Mouse (Mus musculus) lung, embryonic 15.5 days (tissue): ENCODE results near the gene Vasp. TPM values are rescaled to one million over a fixed set of nuclear protein-coding genes. Genes with fewer than 3 reads are reported as not detected.

Source experiments
- ATAC-seq: fragments of 200-750 bp; cut with Nextera tagmentation; 2 replicates; pipeline ENCODE4 v1.8.0; 2017; ENCODE audit warnings: moderate number of reproducible peaks, borderline replicate concordance; ENCODE audit not compliant: low FRiP score, low TSS enrichment; ENCODE audit errors: extremely low read depth
- H3K27ac ChIP-seq: fragments of 300-500 bp; sonication (generic); 2 replicates; pipeline ENCODE4 v1.5.1; 2015; ENCODE audit warnings: moderate library complexity, mild to moderate bottlenecking, inconsistent platforms
- H3K27me3 ChIP-seq: fragments of 300-500 bp; sonication (generic); 2 replicates; pipeline ENCODE4 v1.6.1; 2015; ENCODE audit warnings: inconsistent platforms
- H3K36me3 ChIP-seq: fragments of 300-500 bp; sonication (generic); 2 replicates; pipeline ENCODE4 v1.6.1; 2015; ENCODE audit warnings: inconsistent platforms
- H3K4me1 ChIP-seq: fragments of 300-500 bp; sonication (generic); 2 replicates; pipeline ENCODE4 v1.6.1; 2015; ENCODE audit warnings: inconsistent platforms
- H3K4me2 ChIP-seq: fragments of 300-500 bp; sonication (generic); 2 replicates; pipeline ENCODE4 v1.6.1; 2015; ENCODE audit warnings: inconsistent platforms, mild to moderate bottlenecking, moderate library complexity
- H3K4me3 ChIP-seq: fragments of 300-500 bp; sonication (generic); 2 replicates; pipeline ENCODE4 v1.5.1; 2015; ENCODE audit warnings: mild to moderate bottlenecking, inconsistent platforms
- H3K9ac ChIP-seq: fragments of 300-500 bp; sonication (generic); 2 replicates; pipeline ENCODE4 v1.6.1; 2015; ENCODE audit warnings: inconsistent platforms
- H3K9me3 ChIP-seq: fragments of 300-500 bp; sonication (generic); 2 replicates; pipeline ENCODE4 v1.6.1; 2016; ENCODE audit warnings: inconsistent platforms
- WGBS: fragments of 180-500 bp; shearing (Covaris S2); methylation state at CpG from one replicate; pipeline ENCODE4 v1.1.7; 2015; 5-methylcytosine and 5-hydroxymethylcytosine counted together
- polyA plus RNA-seq: library from polyadenylated mRNA; unstranded; fragments of >200 nt; fragmentation: Nextera tagmentation; extraction: Ambion mirVana; gene quantifications from 2 replicates; pipeline ENCODE4 v1.2.1, GENCODE M21; 2015

The Vasp gene
- polyA plus RNA-seq, 1 experiment from 2014 or later, result 115 TPM

DNA sequence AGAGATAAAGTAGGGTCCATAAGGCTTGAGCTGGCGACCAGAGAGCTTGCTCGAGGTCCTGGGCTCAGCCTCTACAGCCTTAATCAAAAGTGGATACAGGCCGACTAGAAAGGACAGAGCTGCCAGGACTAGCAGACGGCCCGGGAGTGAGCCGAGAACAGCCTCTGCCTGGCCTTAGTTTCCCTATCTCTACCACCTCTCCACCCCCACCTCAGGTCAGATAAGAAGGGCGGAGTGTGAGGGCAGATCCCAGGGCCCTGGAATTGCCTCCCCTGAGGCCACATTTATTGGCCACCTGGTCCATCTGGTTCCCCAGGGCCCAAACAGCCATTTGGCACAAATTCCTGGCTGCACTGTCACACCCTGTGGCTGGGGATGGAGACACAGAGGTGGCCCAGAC lies 6.5 kb downstream of the Vasp start:
- WGBS, result 70% methylated on average over 7 of the region's 7 CpGs
- no peak for ATAC-seq
- Histone ChIP-seq H3K36me3 (peaks cover 60% of the 10 kb centered on the region), H3K4me2 (no peak overlapping the region), H3K27ac (no peak overlapping the region), H3K27me3 (no peaks in the 10 kb centered on the region), H3K4me1 (peaks cover 39% of the 10 kb centered on the region), H3K4me3 (no peak overlapping the region), H3K9ac (no peak overlapping the region), H3K9me3 (no peaks in the 10 kb centered on the region)

DNA sequence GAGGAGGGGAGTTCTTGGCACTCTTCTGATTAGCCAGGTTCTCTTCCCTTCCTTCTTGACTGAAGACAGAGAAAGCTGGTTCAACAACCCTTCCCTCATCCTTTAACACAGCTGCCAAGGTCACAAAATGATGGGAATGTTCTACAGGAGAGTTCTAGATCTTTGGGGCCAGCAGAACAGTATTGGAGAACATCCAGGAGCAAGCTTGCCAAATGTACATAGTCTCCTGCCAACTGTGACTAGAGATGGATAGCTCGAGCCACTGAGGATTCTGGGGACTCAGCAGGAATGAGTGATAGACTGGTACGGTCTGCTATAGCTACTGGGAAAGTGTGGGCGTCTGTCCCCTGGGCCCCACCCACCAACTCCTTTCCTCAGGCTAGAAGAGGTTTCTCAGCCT lies 13.3 kb downstream of the Vasp start:
- peaks cover 88% of the 10 kb centered on the region for H3K36me3 ChIP-seq

DNA sequence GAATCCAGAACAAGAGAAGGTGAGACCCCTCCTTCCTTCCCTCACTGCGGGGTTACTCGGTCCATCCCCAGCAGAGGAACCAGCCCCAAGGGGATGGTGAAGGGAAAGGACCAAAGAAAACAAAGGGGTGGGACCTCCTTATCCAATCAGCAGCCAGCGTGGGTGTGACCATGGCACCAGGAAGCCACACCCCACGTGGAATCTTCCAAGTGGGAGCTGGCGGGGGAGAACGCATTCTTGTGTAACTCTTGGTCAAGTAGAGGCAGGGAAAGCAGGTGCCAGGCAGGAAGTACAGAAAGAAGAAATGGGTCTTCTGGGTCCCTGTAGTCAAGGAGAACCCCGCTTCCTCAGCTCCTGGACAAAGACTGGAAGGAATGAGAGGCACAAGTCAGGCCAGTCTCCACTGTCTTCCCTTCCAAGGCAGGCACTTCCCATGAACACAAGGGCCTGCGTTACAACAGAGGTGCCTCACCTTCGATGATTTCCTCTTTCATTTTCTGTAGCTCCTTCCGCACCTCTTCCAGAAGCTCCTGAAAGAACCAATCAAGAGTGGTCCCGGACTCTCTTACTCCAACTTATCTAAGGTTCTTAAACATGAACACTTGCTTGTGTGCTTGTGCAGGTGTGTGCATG lies 14.1 kb downstream of the Vasp start:
- peak; percentile 82 for ATAC-seq
- Histone ChIP-seq H3K4me1 (0 out of 2 replicates have a peak, but pooled peaks cover 3% of the 10 kb centered on the region), H3K4me3 (no peak overlapping the region), H3K4me2 (no peak overlapping the region), H3K9me3 (no peaks in the 10 kb centered on the region), H3K27me3 (no peaks in the 10 kb centered on the region), H3K9ac (no peak overlapping the region), H3K36me3 (peaks cover 80% of the 10 kb centered on the region), H3K27ac (0 out of 2 replicates have a peak overlapping the region, but pooled peaks have one; percentile 1)
- 34% methylated on average over 11 of the region's 11 CpGs for WGBS

More for the DNA sequence above, 13.3 kb downstream of the Vasp start:
- Histone ChIP-seq H3K9ac (no peak overlapping the region), H3K27me3 (no peaks in the 10 kb centered on the region), H3K4me3 (no peak overlapping the region), H3K27ac (0 out of 2 replicates have a peak overlapping the region, but pooled peaks have one; percentile 1), H3K9me3 (no peaks in the 10 kb centered on the region), H3K4me1 (0 out of 2 replicates have a peak, but pooled peaks cover 3% of the 10 kb centered on the region), H3K4me2 (no peak overlapping the region)
- ATAC-seq, result no peak
- 72% methylated on average over 3 of the region's 3 CpGs for WGBS

DNA sequence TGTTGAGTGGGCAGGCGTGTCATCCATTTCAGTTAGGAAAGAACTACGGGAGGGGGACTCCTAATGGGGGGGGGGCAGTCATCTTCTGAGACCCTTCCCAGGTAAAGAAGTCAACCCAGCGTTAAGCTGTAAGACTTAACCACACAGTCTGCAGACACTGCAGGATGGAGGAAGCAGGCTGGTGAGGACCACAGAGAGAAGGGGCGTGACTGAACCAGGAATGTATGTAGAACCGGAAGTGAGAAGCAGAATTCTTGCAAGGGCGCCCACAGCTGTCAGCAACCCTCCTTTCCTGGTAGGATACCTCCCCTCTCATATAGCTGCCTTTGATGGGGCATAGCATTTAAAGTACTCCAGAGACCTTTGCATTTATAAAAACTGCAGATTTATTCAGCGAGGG lies 15.1 kb downstream of the Vasp start:
- H3K4me3 ChIP-seq, result no peak overlapping the region
- peaks cover 70% of the 10 kb centered on the region for H3K36me3 ChIP-seq
- H3K27ac ChIP-seq, result no peak overlapping the region

DNA sequence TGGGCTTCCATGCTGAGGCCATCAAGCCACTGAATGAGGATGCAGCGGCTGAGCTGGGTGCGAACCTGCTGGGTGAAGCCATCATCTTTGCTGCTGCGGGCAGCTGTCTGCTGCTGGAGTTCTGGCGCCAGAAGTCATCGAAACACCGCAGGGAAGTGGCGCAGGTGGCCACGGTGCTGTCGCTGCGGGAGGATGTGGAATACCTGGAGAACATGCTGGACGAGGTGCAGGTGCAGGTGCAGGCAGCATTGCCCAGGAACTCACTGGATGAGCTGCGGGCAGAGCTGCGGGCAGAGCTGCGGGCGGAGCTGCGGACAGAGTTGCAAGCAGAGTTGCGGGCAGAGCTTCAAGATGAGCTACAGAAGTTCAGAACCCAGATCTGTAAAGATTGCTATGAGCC lies 16.2 kb downstream of the Vasp start:
- no peaks in the 10 kb centered on the region for H3K27me3 ChIP-seq
- peaks cover 59% of the 10 kb centered on the region for H3K36me3 ChIP-seq
- no peak overlapping the region for H3K4me3 ChIP-seq
- H3K4me1 ChIP-seq, result 0 out of 2 replicates have a peak, but pooled peaks cover 3% of the 10 kb centered on the region
- ATAC-seq, result no peak
- H3K9ac ChIP-seq, result no peak overlapping the region
- H3K4me2 ChIP-seq, result no peak overlapping the region
- no peak overlapping the region for H3K27ac ChIP-seq
- 84% methylated on average over 17 of the region's 17 CpGs for WGBS
- H3K9me3 ChIP-seq, result no peaks in the 10 kb centered on the region

More for the DNA sequence above, 15.1 kb downstream of the Vasp start:
- 75% methylated on average over 7 of the region's 7 CpGs for WGBS
- Histone ChIP-seq H3K9ac (no peak overlapping the region), H3K27me3 (no peaks in the 10 kb centered on the region), H3K9me3 (no peaks in the 10 kb centered on the region), H3K4me1 (0 out of 2 replicates have a peak, but pooled peaks cover 3% of the 10 kb centered on the region), H3K4me2 (no peak overlapping the region)
- ATAC-seq, result no peak

DNA sequence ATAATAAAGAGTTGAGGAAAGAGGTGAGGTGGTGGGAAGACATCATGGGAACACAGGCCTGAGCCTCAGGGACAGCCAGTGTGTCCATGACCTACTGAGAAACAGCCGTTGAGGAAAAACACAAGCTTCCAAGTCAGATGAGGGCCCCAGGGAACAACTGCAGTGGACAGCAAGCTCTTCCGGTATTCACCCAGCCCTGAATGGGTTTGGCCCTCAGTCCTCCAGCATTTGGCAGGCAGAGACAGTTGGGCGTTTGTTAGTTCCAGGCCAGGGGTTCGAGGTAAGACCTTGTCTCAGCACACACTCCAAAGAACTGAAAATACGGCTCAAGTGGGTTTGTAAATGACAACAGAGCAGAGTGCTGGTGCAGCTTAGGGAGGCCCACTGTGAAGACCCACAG lies 18.2 kb downstream of the Vasp start:
- H3K4me3 ChIP-seq, result no peak overlapping the region
- no peak overlapping the region for H3K4me2 ChIP-seq
- no peaks in the 10 kb centered on the region for H3K9me3 ChIP-seq
- no peaks in the 10 kb centered on the region for H3K27me3 ChIP-seq
- WGBS, result 45% methylated on average over 5 of the region's 5 CpGs
- no peak for ATAC-seq
- no peak overlapping the region for H3K9ac ChIP-seq
- peaks cover 39% of the 10 kb centered on the region for H3K36me3 ChIP-seq
- H3K4me1 ChIP-seq, result 0 out of 2 replicates have a peak, but pooled peaks cover 3% of the 10 kb centered on the region
- no peak overlapping the region for H3K27ac ChIP-seq

DNA sequence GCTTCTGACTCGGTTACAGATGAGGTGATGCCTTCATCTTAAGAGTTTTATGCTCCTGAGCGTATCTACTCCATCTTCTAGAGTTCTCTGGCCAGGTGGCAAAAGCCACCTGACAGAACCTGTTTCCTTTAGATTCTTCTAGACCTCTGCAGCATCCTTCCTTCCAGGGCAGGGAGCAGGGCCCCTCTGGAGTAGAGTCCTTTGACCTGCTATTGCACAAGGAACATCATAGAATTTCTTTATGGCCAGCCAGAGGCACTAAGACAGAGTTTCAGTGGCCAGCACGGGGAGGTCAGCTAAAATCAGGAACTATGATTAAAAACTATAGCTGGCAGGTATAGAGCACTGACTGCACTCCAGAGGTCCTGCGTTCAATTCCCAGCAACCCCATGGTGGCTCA lies 19.5 kb downstream of the Vasp start:
- Histone ChIP-seq H3K27ac (no peak overlapping the region), H3K9me3 (no peaks in the 10 kb centered on the region), H3K9ac (no peak overlapping the region), H3K4me1 (no peaks in the 10 kb centered on the region), H3K4me2 (no peak overlapping the region), H3K36me3 (peaks cover 30% of the 10 kb centered on the region), H3K27me3 (no peaks in the 10 kb centered on the region), H3K4me3 (no peak overlapping the region)
- no peak for ATAC-seq
- 73% methylated on average over 4 of the region's 4 CpGs for WGBS

DNA sequence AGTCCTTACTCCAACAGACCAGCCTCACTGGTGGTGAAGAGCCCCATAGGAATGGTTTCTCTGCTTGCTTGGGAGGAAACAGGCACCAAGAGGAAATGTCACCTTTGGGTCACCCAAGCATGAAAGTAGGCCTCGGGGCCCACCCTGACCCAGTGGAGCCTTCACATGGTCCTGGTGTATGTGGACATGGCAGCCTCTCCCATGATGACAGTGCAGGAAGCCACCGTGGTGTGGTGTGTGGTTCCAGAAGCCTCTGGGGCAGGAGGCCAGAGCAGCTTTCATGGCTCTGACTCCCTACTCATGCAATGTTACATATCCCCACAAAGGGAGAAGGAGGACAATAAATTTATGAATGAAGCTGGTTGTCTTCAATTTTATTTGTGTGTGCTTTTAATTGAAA lies 24.1 kb downstream of the Vasp start:
- Histone ChIP-seq H3K27ac (no peak overlapping the region), H3K27me3 (no peaks in the 10 kb centered on the region), H3K9ac (no peak overlapping the region), H3K36me3 (peaks cover 24% of the 10 kb centered on the region), H3K4me1 (no peaks in the 10 kb centered on the region), H3K9me3 (no peaks in the 10 kb centered on the region), H3K4me3 (no peak overlapping the region), H3K4me2 (no peak overlapping the region)
- ATAC-seq, result no peak
- 94% methylated on average over 2 of the region's 2 CpGs for WGBS

DNA sequence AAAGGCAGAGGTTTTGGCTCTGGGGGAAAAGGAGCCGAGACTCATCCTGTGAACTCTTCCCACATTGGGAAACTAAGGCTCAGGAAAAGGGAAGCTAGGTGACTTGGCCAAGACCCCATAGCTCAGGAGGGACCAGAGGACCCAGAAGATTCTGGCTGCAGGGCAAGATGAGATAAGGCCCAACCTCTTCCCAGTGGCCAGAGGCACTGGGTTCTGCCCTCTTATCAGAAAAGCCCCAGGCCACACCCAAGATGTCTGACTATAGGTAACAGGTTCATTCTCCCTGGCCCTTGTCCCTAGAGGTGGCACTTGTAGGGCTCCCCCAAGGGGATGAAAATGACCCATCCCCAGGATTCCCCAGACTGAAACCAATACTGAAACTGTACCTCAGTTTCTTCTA lies 24.8 kb downstream of the Vasp start:
- Histone ChIP-seq H3K27me3 (no peaks in the 10 kb centered on the region), H3K9ac (no peak overlapping the region), H3K4me2 (no peak overlapping the region), H3K27ac (no peak overlapping the region), H3K9me3 (no peaks in the 10 kb centered on the region), H3K4me3 (no peak overlapping the region), H3K4me1 (no peaks in the 10 kb centered on the region), H3K36me3 (peaks cover 24% of the 10 kb centered on the region)
- WGBS, result 94% methylated on average over 1 of the region's 1 CpGs
- no peak for ATAC-seq

DNA sequence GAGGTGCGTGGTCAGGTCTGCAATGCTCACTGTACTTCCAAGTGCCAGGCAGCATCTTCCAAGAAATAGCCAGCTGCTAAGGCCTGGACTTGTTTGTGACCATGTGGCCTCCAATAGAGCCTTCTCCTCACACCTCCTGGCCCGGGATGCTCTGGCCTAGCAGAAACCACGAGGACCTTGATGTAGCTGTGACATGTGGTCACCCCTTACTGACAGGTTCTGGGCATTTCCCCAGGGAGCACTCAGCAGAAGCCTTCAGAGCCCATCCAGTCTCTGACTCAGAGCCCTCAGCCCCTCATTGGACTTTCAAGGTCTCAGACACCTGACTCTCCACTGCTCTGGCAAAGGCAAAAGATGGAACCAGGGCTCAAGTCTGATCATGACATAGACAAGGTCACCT lies 26.5 kb downstream of the Vasp start:
- Histone ChIP-seq H3K9ac (no peak overlapping the region), H3K27ac (no peak overlapping the region), H3K4me1 (no peaks in the 10 kb centered on the region), H3K4me2 (no peak overlapping the region), H3K36me3 (peaks cover 24% of the 10 kb centered on the region), H3K27me3 (no peaks in the 10 kb centered on the region), H3K4me3 (no peak overlapping the region), H3K9me3 (no peaks in the 10 kb centered on the region)
- 71% methylated on average over 3 of the region's 3 CpGs for WGBS
- no peak for ATAC-seq

DNA sequence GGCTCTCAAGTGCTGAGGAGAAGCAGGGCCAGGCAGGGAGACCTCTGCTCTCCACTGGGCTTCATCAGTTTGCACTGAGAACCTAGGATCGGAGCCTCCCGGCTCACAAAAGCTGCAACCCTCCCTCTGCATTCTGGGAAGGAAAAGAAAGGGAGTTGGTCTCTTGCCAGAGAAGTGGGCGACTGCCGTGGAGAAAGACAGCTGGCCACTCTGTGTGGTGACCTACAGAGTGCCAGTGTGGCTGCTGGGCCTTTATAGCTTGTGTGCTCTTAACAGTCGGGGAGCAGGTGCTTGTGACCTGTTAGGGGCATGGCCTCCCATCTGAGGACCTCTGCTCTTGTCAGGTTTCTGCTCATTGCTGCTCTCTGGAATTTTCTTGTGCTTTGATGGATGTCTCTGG lies 27.8 kb downstream of the Vasp start:
- Histone ChIP-seq H3K9me3 (no peaks in the 10 kb centered on the region), H3K4me1 (no peaks in the 10 kb centered on the region), H3K4me2 (no peak overlapping the region), H3K4me3 (no peak overlapping the region), H3K27me3 (no peaks in the 10 kb centered on the region), H3K36me3 (peaks cover 24% of the 10 kb centered on the region), H3K9ac (no peak overlapping the region), H3K27ac (no peak overlapping the region)
- 65% methylated on average over 5 of the region's 5 CpGs for WGBS
- ATAC-seq, result no peak

DNA sequence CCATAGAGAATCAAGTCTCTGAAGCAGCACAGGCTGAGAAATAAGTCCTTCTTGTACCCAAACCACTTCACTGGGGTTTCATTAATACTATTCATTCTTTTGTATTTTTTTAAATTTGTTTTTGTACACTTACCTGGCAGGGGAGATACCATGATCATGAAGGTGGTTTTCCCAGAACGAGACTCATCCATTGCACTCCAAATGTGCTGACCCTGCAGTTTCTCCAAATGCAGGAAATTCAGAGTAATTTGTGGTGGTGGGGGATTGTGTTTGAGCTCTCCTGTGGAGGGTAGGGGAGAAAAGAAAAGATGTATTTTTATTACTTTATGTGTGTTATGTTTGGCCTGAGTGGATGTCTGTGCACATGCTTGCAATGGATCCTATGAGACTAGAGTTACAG lies 29.6 kb downstream of the Vasp start:
- no peaks in the 10 kb centered on the region for H3K9me3 ChIP-seq

More for the DNA sequence above, 29.6 kb downstream of the Vasp start:
- Histone ChIP-seq H3K27ac (no peak overlapping the region), H3K4me1 (0 out of 2 replicates have a peak, but pooled peaks cover 7% of the 10 kb centered on the region), H3K4me3 (no peak overlapping the region), H3K36me3 (peaks cover 19% of the 10 kb centered on the region), H3K9ac (no peak overlapping the region), H3K27me3 (no peaks in the 10 kb centered on the region), H3K4me2 (no peak overlapping the region)
- ATAC-seq, result no peak
- WGBS, result 77% methylated on average over 1 of the region's 1 CpGs
